Mouse (Mus musculus): ENCODE results near the gene Arhgap5. TPM values are rescaled to one million over a fixed set of nuclear protein-coding genes. Genes with fewer than 3 reads are reported as not detected.

Gene Arhgap5
- polyA plus RNA-seq, 1 experiment from 2014 or later, result 30.3 TPM

GRCm38 (mm10) chr12:52604992-52605652, 101.3 kb downstream of the Arhgap5 start:
- no peaks in the 10 kb centered on the region for H3K9me3 ChIP-seq (replicated peaks)
- H3K4me3 ChIP-seq (replicated peaks), result peak overlapping the region; percentile 81
- peaks cover 14% of the 10 kb centered on the region for H3K4me1 ChIP-seq
- no peaks in the 10 kb centered on the region for H3K36me3 ChIP-seq
- peak overlapping the region; percentile 96; the same call in 1 of the 2 replicates for H3K27ac ChIP-seq (replicated peaks)
- H3K9ac ChIP-seq (replicated peaks), result peak overlapping the region; percentile 77
- H3K27me3 ChIP-seq (replicated peaks), result no peaks in the 10 kb centered on the region
- ATAC-seq (ENCODE audit: low FRiP score), result no peak
- H3K4me2 ChIP-seq, result peak overlapping the region; percentile 63
- WGBS, result 53% methylated on average over 13 of the region's 13 CpGs

DNA sequence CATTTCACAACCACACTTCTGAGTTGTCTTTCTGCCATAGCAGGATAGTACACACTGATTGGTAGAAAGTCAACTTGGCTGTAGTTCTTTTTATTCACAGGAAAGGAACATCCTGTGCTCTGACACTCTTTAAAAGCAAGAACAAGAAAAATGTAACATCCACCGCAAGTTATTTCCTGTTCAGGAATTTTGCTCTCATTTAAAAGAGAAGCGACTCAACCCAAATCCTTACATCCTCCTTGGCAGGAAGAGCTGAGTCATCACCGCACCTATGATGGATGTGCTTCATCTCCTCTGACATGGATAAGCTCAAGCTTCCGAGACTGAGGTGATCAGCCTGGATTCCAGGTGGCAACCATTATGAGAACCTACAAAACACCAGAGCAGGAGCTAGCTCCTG, 103.6 kb downstream of the Arhgap5 start:
- no peak for ATAC-seq (ENCODE audit: low FRiP score)
- Histone ChIP-seq H3K4me2 (no peak overlapping the region), H3K9ac (replicated peaks) (no peak overlapping the region), H3K4me1 (peaks cover 9% of the 10 kb centered on the region), H3K27ac (replicated peaks) (no peak overlapping the region), H3K9me3 (replicated peaks) (no peaks in the 10 kb centered on the region), H3K27me3 (replicated peaks) (no peaks in the 10 kb centered on the region), H3K4me3 (replicated peaks) (no peak overlapping the region), H3K36me3 (no peaks in the 10 kb centered on the region)
- 85% methylated on average over 4 of the region's 4 CpGs for WGBS

DNA sequence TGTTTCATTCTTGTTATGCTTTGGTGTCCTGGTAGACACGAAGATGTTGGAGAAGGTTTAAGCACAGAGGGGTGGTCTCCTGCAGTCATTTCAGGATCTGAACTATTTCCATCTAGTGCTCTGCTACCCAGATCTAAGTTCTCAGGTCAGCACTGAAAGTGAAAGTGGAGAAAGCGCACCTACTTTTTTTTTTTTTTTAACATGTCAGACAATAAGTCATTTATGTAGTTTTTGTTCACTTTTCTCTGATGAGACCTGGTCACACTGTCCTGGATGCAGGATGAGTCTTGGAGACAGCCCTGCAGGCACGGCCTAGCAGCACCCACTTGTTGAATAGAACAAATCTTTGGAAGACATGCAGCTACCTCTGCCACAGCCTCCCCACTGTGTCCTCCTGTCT, 111.9 kb downstream of the Arhgap5 start:
- WGBS, result 88% methylated on average over 3 of the region's 3 CpGs
- H3K4me2 ChIP-seq, result no peak overlapping the region
- no peak overlapping the region for H3K4me3 ChIP-seq (replicated peaks)
- no peak overlapping the region for H3K9ac ChIP-seq (replicated peaks)
- H3K4me1 ChIP-seq, result no peaks in the 10 kb centered on the region
- H3K27me3 ChIP-seq (replicated peaks), result no peaks in the 10 kb centered on the region
- H3K9me3 ChIP-seq (replicated peaks), result no peaks in the 10 kb centered on the region
- no peaks in the 10 kb centered on the region for H3K36me3 ChIP-seq
- no peak for ATAC-seq (ENCODE audit: low FRiP score)
- no peak overlapping the region for H3K27ac ChIP-seq (replicated peaks)

DNA sequence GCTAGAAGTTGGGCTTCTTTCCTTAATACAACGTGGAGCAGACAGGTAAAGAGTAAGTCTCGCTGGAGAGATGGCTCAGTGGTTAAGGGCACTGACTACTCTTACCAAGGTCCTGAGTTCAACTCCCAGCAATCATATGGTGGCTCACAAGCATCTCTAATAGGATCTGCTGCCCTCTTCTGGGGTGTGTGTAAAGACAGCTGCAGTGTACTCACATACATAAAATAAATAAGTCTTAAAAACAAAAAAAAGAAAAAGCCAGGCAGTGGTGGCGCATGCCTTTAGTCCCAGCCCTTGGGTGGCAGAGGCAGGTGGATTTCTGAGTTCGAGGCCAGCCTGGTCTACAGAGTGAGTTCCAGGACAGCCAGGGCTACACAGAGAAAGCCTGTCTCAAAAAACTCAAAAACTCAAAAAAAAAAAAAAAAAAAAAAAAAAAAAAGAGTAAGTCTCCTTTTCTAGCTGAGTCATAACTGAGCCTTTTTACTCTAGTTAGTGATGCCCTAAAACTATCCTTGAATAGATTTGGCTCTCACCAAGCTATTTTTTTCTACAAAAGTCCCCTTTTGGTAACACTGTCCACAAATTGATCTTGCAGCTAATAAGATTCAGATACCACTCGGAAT, 114.8 kb downstream of the Arhgap5 start:
- Histone ChIP-seq H3K4me1 (no peaks in the 10 kb centered on the region), H3K9me3 (replicated peaks) (no peaks in the 10 kb centered on the region), H3K27ac (replicated peaks) (no peak overlapping the region), H3K27me3 (replicated peaks) (no peaks in the 10 kb centered on the region), H3K9ac (replicated peaks) (no peak overlapping the region), H3K4me2 (no peak overlapping the region), H3K36me3 (no peaks in the 10 kb centered on the region), H3K4me3 (replicated peaks) (no peak overlapping the region)
- 89% methylated on average over 5 of the region's 5 CpGs for WGBS
- no peak for ATAC-seq (ENCODE audit: low FRiP score)

DNA sequence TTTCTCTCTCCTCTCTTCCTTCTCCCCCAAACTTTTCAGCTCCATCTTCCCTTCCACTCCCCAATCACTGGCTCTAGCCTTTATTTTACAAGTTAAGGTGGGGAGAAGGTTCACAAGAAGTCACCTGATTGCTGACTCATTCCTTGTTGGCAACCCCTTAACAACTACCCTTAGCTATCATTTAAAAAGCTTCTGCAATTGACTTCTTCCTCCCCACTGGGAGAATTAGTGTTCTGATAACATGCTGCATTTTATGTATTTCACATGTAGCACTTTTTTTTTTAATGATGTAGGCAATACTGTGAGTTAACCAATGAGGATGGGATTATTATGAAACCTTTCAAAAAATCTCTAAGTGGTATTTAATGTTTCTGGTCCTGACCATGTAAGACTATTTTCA, 115.9 kb downstream of the Arhgap5 start:
- Histone ChIP-seq H3K4me3 (replicated peaks) (no peak overlapping the region), H3K27me3 (replicated peaks) (no peaks in the 10 kb centered on the region), H3K36me3 (no peaks in the 10 kb centered on the region), H3K4me1 (no peaks in the 10 kb centered on the region), H3K9ac (replicated peaks) (no peak overlapping the region), H3K27ac (replicated peaks) (no peak overlapping the region), H3K9me3 (replicated peaks) (no peaks in the 10 kb centered on the region), H3K4me2 (no peak overlapping the region)
- no peak for ATAC-seq (ENCODE audit: low FRiP score)

Other genes starting within 250 kb of the Arhgap5 start
- gene Akap6, start 195.4 kb downstream of the Arhgap5 start, polyA plus RNA-seq (2015; fragmentation: Nextera tagmentation; extraction: Ambion mirVana), result 20.3 and 24.4 TPM in 2 replicates